Mouse (Mus musculus) thymus, postnatal 36 days (tissue): ENCODE measurements around the gene Nat8f6.
"Not testable (repeated sequence)": the region's sequence is repeated elsewhere in the genome, so short reads cannot be mapped to it uniquely, and the experiment has no call there.

Experiments
- DNase-seq, 2 experiments: peaks; one replicate each; pipeline ENCODE4 v3.0.0; 2022; ENCODE audit warnings: mixed read lengths in 2 of 2

Gene Nat8f6

DNA sequence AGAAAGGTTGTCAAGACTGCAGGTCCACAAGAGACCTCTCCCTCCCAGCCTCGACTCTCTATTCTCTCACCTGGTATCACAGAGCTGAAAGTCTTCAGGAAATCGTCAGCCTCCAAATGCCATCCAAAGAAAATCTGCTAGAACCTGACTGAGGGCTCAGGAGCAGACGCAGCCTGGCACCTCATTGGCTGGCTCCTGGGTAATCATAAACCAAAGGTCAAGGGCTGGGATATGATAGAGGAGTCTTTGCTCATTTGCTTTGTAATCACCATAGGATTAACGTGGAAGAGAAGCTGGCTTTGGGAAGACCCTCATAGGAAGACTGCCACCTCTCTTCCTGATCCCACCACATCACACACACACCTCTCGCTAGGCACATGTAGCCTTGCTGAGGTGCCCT is at the start of gene Nat8f6, which contains the start of gene Nat8f5:
Nat8f6 (minus strand) TSS at position 118 of the 400 bp plus-strand sequence.
Nat8f5 (minus strand) TSS at position 136 of the 400 bp plus-strand sequence.
- DNase-seq = no peak

DNA sequence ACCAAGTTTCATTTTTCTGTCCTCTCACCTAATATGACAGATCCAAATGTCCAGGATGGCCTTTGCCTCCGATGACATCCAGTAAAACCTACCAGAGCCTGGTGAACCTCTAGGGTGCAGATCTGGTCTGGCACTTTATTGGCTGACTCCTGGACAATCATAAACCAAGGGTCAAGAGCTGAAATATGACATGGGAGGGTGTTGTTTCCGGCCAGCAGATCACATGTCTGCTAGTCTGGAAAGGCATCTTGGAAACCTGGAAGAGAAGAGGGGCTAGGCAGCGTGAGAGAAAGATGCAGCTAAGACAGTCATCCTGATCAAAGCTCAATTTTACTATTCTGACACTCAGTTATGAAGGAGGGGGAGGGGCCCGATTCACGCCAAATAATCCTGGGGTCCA is 48.3 kb upstream of the Nat8f6 start, which contains the start of gene Nat8f2:
Nat8f2 (minus strand) TSS at position 153 of the 400 bp plus-strand sequence.
- DNase-seq = not testable (repeated sequence)

DNA sequence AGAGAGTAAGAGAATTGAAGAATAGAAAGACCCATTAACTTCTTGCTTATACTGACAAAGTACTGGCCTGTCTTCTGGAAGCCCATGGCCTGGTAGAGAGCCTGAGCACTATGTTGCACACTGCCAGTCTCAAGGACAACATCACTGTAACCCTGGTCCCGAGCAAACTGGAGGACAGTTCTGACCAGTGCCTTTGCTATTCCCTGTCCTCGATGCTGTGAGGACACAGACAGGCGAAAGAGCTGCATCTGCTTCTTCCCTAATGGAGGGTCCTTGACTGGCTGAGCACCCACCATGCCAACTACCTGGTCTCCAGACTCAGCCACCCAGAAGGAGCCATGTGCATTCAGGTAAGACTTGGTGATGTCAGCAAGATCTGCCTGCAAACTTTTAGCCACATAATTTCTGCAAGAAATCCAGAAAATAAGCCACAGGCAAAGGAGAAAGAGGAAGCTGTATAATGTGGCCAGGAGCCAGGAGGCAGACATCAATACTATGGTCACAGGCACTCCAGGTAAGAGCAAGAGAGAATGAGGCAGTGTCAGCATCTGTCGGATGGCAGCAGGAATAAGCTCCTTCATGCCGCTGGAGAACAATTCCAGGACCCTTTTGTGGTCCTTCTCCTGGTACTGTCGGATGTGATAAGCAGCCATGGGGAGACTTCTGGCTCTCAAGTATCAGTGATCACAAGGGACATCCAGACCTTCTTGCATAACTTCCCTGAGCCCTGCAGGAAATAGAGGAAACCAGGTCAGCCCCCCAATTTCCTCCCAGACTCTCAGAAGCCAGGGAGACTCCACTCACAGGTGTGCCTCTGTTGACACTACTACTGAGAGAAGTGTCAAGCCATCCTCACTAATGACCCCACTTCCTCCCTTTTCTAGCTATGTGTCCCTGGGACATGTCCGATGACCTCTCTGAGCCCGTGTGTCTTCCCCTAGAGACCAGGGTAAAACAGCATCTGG is 47.3 kb upstream of the Nat8f6 start:
- no peak for DNase-seq

DNA sequence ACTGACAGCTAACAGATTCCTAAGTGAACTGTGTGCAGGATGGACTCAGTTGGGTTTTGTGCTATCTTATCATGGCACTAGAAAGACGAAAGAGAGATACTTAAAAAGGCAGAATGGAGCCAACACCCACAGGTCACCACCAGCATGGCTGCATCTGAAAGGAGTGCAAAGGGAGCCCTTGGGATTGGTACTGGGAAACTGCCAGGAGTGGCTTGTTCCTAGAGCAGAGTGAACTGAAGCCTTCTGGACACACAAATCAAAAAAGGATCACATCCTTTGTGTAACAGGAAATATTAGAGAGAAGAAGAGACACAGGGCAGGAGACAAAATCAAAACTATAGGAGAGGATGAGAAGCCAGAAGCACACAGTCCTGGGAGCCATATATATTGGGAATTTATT is 46.2 kb upstream of the Nat8f6 start:
- DNase-seq = not testable (repeated sequence)

DNA sequence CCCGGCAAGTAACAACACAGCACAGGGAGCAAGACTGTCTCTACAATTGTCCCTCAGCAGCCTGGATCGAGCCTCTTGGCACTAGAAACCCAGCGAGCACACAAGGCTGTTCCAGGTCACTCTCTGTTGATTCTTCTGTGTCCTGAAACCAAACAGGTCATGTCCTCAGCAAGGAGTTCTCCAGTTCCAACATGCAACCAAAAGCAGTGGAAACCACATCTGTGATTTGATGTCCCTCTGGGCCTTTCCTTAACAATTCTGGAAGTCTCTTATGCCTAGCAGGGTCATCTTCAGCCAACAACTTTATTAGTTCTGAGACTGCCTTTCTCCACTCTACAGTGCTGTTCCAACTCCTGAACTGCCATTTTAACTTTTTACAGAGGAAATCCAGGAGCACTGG is 45.4 kb upstream of the Nat8f6 start:
- DNase-seq = not testable (repeated sequence)

DNA sequence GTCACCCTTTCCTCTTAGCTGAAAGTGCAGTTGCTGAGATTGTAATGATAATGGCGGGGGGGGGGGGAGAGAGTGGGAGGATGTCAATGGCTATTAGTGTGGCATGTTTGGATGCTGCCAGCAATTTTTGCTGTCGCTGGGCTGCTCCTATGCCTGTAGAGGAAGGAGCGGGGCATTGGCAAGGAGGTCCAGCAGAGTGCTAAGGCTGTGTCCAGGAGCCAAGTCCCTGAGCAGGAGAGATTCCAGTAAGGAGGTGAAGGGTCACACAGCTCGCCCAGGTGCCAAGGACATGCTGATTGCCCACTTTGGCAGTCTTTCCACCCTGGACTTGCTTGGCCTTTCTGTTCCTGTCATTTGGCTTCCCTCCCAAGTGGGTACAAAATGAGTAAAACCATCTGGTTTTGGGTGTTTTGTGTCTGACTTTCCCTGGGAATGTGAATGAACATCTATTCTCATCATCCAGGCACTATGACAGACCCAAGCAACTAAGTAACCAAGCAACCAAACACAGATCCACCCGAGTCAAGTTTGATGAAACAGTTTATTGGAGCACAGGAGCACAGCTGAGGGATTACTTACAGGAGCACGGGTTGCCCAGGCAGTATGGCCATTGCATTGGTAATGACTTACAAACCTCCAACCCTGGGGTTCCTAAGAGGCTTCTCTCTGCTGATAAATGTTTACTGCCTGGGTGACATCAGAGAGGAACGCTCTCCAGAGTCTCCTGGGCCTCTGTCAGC is 44.3 kb upstream of the Nat8f6 start:
- not testable (repeated sequence) for DNase-seq

DNA sequence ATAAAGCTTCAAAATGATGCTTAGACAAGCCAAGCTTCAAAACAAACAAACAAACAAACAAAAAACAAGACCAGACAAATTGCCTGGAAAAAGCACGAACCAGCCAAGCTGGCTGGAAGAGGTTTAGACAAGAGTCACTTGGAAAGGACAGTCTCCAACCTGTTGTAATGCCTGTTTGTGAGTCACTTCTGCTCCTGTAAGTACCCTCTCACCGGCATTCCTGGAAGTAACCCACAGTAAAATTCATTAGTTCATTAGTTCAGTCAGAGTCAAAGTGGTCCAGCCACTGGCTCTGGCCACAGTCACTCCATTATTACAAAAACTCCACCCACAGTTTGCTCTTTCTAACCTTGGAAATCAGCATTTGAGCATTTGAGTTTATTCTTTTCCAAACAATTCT is 43.1 kb upstream of the Nat8f6 start:
- no peak for DNase-seq

DNA sequence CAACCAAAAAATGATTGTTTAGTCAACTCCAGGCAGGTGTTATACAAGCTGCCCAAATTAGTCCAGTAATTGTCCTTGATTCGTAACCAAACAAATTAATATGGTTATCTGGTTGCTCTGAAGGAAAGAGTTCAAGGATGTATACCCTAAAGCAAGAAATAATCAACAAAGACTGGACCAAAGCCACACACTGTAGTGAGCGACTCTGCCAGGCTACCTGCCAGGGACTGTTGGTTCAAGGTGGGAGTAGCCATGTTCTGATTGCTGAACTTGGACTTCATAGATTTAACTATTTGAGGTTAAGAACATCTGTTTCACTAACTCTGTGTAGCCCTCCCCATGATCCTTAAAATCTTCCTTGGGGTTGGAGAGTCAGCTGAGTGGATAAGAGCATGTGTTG is 42.4 kb upstream of the Nat8f6 start:
- DNase-seq = no peak

DNA sequence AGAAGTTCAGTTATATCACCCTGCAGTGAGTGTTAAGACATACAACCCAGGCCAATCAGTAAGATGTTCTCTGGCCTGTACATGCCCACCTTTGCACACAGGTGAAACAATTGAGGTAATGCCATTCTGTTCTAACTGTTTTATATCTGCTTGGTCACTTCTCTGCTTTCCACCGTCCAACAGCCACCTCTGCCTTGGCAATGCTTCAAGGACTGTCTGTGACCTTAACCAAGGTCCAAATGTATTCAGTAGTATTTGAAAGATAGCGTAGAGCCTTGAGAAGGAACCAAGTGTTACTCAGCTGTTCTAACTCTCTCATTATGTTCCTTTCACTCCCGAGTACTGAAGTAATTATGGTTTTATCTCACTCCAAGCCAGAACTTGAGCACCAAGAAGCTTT is 41.8 kb upstream of the Nat8f6 start:
- DNase-seq = no peak

DNA sequence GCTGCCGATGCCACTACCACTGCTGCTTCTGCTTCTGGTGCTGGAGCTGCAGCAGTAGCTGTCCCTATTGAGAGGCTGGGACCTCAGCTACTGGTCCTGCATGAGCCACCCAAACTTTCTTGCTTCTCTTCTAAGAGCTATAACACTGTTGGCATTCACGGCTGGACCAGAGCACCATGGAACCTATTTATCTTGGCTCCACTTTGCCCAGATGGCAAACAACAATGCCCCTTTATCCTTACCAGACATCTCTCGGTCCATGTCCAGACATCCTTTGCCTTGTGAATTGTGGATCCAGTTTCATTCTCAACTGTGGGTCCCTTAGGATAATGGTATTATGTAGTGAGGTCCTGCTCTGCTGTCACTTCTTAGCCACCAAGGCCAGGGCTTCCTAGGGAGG is 40.5 kb upstream of the Nat8f6 start:
- DNase-seq = no peak

DNA sequence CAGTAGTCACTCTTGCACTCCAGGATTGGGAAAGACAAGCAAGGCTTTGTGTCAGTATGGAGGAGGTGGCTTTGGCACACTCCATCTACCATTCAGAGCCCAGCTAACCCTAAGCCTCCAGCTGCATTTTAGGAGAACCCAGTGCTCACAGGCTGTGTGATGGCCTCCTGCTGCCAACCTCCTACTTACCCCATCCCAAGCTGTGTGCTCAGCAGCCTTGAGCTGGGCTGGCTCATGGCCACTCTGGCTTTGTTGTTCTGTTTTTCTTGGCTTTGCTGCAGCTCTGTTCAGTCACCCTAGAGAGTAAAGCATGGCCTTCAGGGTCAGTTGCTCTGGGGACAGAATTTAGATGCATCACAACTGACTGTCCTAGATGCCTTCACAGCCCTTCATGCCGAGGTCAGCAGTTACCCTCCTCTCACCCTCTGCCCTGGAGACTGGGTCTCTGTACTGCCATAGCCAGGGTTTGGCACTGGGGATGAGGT is 35.5 kb upstream of the Nat8f6 start:
- no peak for DNase-seq

DNA sequence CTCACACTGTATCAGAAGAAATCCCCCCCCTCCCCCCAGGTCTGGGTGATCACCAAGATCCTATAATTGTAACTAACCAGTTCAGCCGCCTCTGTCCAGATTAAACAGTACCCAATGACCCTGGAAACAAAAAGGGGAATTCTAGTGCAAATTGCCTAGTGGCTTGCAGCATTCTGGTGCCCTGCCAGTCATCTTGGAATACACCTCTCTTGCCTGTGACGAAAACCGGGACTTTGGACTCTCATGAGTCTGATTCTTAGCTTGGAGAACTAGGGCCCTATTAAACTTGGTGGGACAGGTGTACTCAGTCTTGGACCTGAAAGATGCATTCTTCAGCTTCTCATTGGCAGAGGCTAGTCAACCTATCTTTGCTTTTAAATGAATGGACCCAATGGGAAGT is 32.7 kb upstream of the Nat8f6 start:
- DNase-seq = no peak

DNA sequence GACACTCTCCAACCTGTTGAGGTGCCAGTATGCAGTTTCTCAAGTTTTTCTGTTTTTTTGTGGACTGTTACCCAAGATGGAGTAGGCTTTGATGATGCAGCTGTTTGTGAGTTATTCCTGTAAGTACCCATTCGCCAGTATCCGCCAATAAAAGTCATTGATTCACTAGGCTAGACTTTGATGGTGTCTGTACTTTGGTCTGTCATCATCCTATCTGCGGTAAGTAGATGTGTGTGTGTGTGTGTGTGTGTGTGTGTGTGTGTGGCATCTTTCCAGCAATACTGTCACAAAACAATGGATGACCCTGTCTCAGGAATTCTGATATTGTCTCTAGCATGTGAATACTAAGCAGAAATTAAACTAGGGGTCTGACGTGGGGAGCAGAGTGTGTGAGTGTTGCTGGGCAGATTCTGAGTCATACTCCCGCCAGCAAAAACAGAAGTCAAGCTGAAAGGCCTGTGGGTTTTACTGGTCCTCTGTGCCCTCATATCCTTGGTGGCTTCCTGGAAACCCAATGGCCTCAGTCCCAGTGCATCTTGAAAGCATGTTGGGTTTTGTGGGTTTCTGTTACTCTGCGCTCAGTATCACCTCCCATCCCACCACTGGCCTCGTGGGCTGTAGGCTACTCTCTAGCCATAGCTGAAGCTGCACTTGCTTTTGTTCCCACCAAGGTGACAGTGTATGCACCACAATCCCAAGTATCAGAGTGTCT is 30.5 kb upstream of the Nat8f6 start:
- DNase-seq = no peak

DNA sequence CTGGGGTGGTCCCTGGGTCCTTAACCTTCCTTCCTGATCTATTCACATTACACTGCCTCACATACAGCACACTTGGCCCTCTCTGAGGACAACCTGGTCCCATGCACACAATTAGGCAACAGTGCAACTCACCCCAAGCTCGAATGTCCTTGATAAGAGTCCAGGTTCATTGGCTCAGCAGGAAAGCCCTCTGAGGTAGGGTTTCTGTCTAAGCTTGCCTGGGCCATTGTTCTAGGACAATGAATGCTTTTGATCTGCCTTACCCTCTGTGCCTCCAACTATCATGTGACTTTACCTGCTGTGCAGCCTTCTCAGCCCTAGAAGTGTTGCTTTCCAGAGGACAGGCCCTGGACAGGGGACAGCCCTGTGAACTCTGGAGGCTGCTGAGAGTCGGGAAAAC is 28.5 kb upstream of the Nat8f6 start:
- DNase-seq = no peak

DNA sequence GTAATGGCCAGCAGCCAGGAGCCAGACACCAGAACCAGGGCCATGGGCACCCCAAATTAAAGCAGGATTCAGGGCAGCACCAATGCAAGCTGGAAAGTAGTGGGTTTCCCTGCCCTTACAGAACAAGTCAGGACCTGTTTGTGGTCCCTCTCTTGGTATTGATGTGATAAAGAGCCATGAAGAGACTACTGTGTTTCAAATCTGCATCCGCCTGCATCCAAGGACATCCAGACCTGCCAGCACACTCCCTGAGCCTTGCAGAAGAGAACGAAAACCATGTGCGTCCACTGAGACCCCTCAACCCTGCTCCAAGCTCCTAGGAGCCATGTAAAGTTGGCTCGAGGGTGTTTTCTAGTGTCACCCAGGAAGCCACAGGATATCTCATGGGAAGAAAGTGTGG is 27.4 kb upstream of the Nat8f6 start:
- DNase-seq = no peak

DNA sequence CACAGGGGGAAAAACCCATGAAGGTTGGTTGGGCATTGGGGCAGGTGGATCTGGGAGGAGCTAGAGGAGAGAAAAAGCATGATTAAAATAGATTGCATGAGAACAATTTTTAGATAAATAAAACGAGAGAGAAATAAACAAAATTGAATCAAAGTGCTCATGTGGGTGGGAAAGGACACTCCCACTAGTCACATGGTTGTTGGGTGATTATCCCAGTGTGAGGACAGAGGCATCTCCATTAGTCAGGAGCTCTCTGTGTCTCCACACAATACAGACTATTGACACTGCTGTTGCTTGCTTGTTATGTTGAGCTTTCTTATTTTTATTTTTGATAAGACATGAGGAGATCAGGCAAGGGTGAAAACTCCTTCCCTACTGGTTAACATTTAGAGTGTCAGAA is 26.2 kb upstream of the Nat8f6 start:
- no peak for DNase-seq

DNA sequence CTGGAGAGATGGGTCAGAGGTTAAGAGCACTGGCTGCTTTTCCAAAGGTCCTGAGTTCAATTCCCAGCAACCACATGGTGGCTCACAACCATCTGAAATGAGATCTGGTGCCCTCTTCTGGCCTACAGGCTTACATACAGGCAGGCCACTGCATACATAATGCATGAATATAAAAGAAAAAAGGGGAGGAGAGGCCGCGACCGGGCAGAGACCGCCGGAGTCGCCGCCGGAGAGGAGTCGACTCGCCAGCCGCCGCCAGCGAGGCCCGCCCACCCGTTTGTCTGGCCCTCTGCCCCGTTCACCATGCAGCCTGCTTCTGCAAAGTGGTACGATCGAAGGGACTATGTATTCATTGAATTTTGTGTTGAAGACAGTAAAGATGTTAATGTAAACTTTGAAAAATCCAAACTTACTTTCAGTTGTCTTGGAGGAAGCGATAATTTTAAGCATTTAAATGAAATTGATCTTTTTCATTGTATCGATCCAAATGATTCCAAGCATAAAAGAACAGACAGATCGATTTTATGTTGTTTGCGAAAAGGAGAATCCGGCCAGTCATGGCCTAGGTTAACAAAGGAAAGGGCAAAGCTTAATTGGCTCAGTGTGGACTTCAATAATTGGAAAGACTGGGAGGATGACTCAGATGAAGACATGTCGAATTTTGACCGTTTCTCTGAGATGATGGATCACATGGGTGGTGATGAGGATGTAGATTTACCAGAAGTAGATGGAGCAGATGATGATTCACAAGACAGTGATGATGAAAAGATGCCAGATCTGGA is 23.1 kb upstream of the Nat8f6 start:
- not testable (repeated sequence) for DNase-seq

DNA sequence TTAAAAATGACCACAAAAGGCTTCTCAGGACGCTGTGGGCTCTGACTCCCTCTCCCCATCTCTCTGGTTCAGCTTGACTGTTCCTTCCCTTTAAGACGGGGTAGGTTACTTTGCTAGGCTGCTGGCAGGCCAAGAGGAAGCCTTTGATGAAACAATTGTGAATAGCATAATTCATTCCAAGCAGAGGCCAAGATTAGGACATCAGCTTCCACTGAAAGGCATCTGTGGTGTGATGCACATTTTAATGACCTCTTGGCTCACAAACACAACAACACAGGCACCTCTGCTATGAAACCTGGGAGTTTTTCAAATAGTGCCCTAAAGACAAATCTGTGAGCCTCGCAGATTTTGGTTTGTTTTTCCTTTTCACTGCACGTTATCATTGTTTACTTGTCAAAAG is 19.2 kb upstream of the Nat8f6 start:
- no peak for DNase-seq

DNA sequence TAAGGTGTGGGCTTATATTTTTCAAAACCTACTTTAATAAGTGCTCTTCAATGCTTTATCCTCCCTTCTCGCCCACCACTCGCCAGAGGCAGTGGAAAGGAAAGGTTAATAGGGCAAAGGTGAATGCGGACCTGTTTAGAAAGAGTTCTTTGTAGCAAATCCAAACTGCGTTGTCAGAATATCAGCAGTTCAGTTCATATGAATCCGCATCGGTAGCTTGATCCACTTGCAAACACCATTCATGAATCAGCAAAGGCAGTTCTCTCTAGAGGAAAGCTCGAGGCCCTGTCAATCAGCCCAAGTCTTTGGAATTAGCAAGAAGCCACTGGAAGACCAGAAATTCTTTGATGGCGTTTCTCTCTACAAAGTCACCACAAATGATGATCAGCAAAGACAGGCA is 17.9 kb upstream of the Nat8f6 start:
- DNase-seq = no peak

DNA sequence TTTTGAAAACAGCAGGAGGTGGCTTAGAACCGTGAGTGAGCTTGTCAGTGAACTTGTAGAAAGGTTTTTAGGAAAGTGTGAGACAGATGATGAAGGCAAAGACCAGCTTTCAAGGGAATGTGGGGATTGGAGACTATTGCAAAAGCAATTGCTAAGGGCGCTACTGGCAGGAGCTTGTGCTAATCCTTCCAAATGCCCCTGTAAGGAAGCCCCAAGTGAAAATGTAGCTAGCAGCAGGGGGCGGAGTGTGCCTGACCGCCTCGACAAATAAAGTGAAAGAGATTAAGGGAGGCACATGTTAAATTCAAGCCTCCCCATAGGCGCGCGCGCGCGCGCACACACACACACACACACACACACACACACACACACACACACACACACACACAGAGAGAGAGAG is 16.6 kb upstream of the Nat8f6 start:
- DNase-seq = peak; percentile 5 to 8

DNA sequence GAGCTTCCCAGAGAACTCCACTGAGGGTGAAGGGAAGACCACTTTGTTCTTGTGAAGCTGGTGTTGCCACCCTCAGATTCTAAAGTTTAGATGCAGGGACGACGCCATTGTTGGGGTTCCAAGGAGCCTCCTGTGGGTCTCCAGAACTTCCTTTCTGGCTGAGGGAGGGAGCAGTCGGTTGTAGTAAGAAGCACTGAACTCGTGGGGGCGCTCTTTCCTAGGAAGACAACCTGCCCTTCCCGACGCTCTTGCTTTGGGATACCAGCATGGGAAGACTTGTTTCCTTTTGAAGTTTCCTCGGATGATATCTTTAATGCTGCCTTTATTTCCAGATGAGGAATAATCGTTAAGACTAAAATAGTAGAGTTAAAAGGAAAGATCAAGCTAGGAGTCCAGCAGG is 16.1 kb upstream of the Nat8f6 start:
- not testable (repeated sequence) for DNase-seq

DNA sequence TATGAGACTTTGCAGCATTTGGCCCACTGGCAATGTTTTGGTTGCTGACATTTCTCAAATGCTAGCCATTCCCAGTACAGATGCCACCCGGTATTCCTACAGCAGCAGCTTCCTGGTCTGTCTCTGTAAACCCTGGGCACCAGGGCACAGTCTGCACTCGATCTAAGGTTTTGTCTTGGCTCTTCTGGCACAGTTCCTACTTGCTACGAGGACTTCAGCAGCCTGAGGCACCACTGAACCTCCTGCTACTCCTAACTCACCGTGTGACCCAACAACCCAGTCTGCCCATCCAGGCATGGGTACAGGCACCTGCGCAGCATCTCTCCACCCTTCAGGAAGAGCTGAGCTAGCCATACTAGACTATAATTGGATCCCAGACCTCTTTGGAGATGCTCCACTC is 15.3 kb upstream of the Nat8f6 start:
- DNase-seq = not testable (repeated sequence)
